1 mouse cellular context compared by ENCODE assay signal in the genomic region with DNA sequence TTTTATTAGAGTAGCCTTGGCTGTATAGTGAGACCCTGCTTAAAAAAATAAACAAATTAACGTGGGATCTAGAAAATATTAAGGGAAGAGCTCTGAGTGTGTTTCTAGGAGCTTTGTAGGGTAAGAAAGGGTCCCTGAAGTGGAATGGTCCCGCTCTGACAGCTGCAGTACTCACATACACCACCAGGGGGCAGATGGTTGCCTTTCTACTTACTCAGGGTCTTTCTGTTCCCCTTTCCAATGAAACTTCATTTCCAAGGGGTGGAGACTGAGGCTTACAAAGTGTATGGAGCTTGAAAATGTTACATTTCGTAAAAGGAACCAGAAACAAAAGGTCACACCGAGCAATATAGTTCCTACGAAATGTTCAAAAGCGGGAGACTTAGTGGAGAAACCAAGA.
TF ChIP-seq lines count a peak whose summit lies in the region.

No protein-coding gene starts in this region.

TF ChIP-seq in MEL, 35 proteins besides CTCF, POLR2A, EP300 and RAD21 (continued from another document):
- TF ChIP-seq BHLHE40 (IDR thresholded peaks at IDR 0.05; ENCODE audit: borderline replicate concordance, low read depth, low read length) = no peak
- TF ChIP-seq USF2 (IDR thresholded peaks at IDR 0.05; ENCODE audit: borderline replicate concordance in 1 of 2, insufficient read depth in 1 of 2, low read depth in 1 of 2, low read length in 2 of 2) = no peak
- TF ChIP-seq NELFE (IDR thresholded peaks at IDR 0.05; ENCODE audit: low read depth, low read length) = no peak
- TF ChIP-seq POLR2AphosphoS5 (IDR thresholded peaks at IDR 0.05; ENCODE audit: borderline replicate concordance, low read depth, low read length) = no peak
- TF ChIP-seq SIN3A (IDR thresholded peaks at IDR 0.05; ENCODE audit: low read length) = peak; percentile 69; the same call in 1 of the 2 replicates
- no peak for TF ChIP-seq CHD1 (IDR thresholded peaks at IDR 0.05; ENCODE audit: low read depth, low read length)
- peak; percentile 78 for TF ChIP-seq SMC3 (IDR thresholded peaks at IDR 0.05; ENCODE audit: low read depth, low read length)
- peak; percentile 39 for TF ChIP-seq ZC3H11A (IDR thresholded peaks at IDR 0.05; ENCODE audit: low read depth, low read length)
- TF ChIP-seq POLR2AphosphoS2 (IDR thresholded peaks at IDR 0.05; ENCODE audit: low read length) = no peak
- no peak for TF ChIP-seq MXI1 (IDR thresholded peaks at IDR 0.05; ENCODE audit: low read depth, low read length)
